Mouse (Mus musculus) ovary, adult 18-20 months (tissue): ENCODE data around the gene Olfr1453.
"Not testable (repeated sequence)": the region's sequence is repeated elsewhere in the genome, so short reads cannot be mapped to it uniquely, and the experiment has no call there.

ENCODE experiments used
- DNase-seq: peaks from one replicate; pipeline ENCODE4 v3.0.0; 2022; ENCODE audit warnings: low spot score, mixed read lengths

Gene Olfr1453

GRCm38 (mm10) chr19:13028227-13028626 is at the start of gene Olfr1453:
Gene Olfr1453 (minus strand): TSS chr19:13028327.
- DNase-seq, result no peak

DNA sequence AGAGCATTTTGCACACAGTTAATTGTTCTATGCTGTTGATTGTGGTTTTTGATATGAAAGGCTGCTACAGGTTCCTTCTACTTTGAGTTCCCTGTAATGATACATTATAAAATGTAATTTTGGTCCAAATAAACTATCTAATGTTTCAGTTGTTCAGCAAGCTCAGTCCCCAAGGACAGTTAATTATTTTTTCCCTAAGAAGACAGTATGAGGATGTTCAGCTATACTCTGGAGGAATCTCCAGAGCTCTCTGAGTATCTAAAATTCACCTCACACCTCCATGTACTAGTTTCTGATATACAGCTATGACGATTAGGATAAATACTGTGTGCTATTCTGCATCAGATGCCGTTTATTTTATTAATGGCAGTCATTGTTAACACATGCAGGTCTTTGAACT is 32.2 kb upstream of the Olfr1453 start, which contains the start of gene Olfr1454:
TSS of gene Olfr1454 (plus strand) at position 301 of the 400 bp plus-strand sequence.
- no peak for DNase-seq

GRCm38 (mm10) chr19:12994714-12995113 is 33.4 kb downstream of the Olfr1453 start, which contains the start of gene Olfr1451:
Gene Olfr1451 (plus strand): TSS chr19:12995014.
- DNase-seq, result no peak

DNA sequence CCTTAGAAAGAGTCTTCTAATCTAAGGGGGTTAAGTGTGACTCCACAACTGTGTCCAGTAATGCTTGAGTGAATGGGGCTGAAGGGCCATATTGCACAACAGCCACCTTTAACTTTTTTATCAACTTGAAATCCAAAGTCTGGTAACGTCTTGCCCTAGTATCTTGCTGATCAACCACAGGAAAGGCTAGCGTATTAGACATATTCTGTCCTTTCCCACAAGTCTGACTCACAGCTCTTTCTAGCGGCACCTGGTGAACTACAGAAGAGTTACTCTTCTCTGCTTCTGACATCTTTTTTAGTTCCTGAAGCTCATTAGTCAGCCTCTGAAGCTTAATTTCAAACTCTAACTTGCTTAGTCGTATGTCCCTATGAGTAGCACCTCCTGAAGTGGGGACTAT is 35.8 kb downstream of the Olfr1453 start:
- not testable (repeated sequence) for DNase-seq
